Mouse (Mus musculus) CH12.LX (cell line): ENCODE measurements around the gene Nkx2-5.

Experiments used
- CTCF ChIP-seq, 2 experiments: IDR thresholded peaks in 1 of 2; conservative IDR thresholded peaks in 1 of 2; 2 replicates each; pipeline ENCODE4 v1.5.1; 2011 to 2012; ENCODE audit warnings: low read depth in 2 of 2, low read length in 2 of 2, improper control_type of control experiment in 1 of 2, inconsistent platforms in 1 of 2, mild to moderate bottlenecking in 1 of 2, moderate library complexity in 1 of 2
- NELFE ChIP-seq: IDR thresholded peaks from 2 replicates; pipeline ENCODE4 v1.6.1; 2011; ENCODE audit warnings: low read depth, low read length, improper control_type of control experiment
- POLR2A ChIP-seq: IDR thresholded peaks from 2 replicates; pipeline ENCODE4 v1.6.1; 2011; ENCODE audit warnings: low read depth, mild to moderate bottlenecking, improper control_type of control experiment, low read length
- USF1 ChIP-seq: IDR thresholded peaks from 2 replicates; pipeline ENCODE4 v1.6.1; 2014; ENCODE audit warnings: low read depth, mild to moderate bottlenecking, inconsistent platforms, low read length, improper control_type of control experiment

- TF ChIP-seq CTCF (conservative IDR thresholded peaks at IDR 0.05 in 1 of 2, IDR thresholded peaks at IDR 0.05 in 1 of 2; ENCODE audit: low read depth in 2 of 2, low read length in 2 of 2) (no peak), NELFE (no peak), POLR2A (no peak), USF1 (no peak)
Observed at GRCm38 (mm10) chr17:26836377-26836776, 8.4 kb downstream of the Nkx2-5 start.
